Mouse (Mus musculus) liver, embryonic 14.5 days (tissue): ENCODE results near the gene Gm17428. TPM values are rescaled to one million over a fixed set of nuclear protein-coding genes. Genes with fewer than 3 reads are reported as not detected.

Source experiments
- ATAC-seq: fragments of 200-750 bp; cut with Nextera tagmentation; 2 replicates; pipeline ENCODE4 v1.8.0; 2017; ENCODE audit warnings: moderate number of reproducible peaks, mild to moderate bottlenecking, moderate library complexity; ENCODE audit not compliant: insufficient read depth
- DNase-seq, 3 experiments: peaks; one replicate each; pipeline ENCODE4 v3.0.0-alpha.2; 2012 to 2013; ENCODE audit warnings: low read depth in 3 of 3, low spot score in 3 of 3
- H3K27ac ChIP-seq: fragments of 300-500 bp; sonication (generic); 2 replicates; pipeline ENCODE4 v1.5.1; 2014; ENCODE audit warnings: moderate library complexity, mild to moderate bottlenecking, control low read depth, inconsistent platforms
- H3K27me3 ChIP-seq: fragments of 300-500 bp; sonication (generic); 2 replicates; pipeline ENCODE4 v1.6.1; 2014; ENCODE audit warnings: mild to moderate bottlenecking, low read length, moderate library complexity; ENCODE audit not compliant: control insufficient read depth, insufficient read depth
- H3K36me3 ChIP-seq: fragments of 300-500 bp; sonication (generic); replicated peaks from 2 replicates; pipeline ENCODE4 v1.6.1; 2014; ENCODE audit warnings: low read depth; ENCODE audit not compliant: control insufficient read depth, insufficient read depth
- H3K4me1 ChIP-seq, 2 experiments: fragments of 200-500 bp in 1 of 2; fragments of 300-500 bp in 1 of 2; sonication (generic) in 1 of 2; replicated peaks; 2 replicates each; pipeline ENCODE4 v1.6.1; 2012 to 2014; ENCODE audit warnings: antibody characterized with exemption in 1 of 2, inconsistent platforms in 1 of 2, low read length in 1 of 2; ENCODE audit not compliant: control insufficient read depth in 2 of 2, insufficient read depth in 2 of 2
- H3K4me2 ChIP-seq: fragments of 300-500 bp; sonication (generic); 2 replicates; pipeline ENCODE4 v1.6.1; 2014; ENCODE audit warnings: low read depth, mild to moderate bottlenecking, control low read depth, moderate library complexity
- H3K4me3 ChIP-seq, 2 experiments: fragments of 200-500 bp in 1 of 2; fragments of 300-500 bp in 1 of 2; sonication (generic) in 1 of 2; 2 replicates each; pipeline ENCODE4 v1.5.1; 2012 to 2014; ENCODE audit warnings: low read depth in 2 of 2, low read length in 2 of 2, mild to moderate bottlenecking in 2 of 2, control low read depth in 1 of 2, inconsistent platforms in 1 of 2, moderate library complexity in 1 of 2; ENCODE audit not compliant: insufficient read depth in 1 of 2
- H3K9ac ChIP-seq: fragments of 300-500 bp; sonication (generic); replicated peaks from 2 replicates; pipeline ENCODE4 v1.6.1; 2014; ENCODE audit warnings: mild to moderate bottlenecking, control low read depth, moderate library complexity
- H3K9me3 ChIP-seq: fragments of 300-500 bp; sonication (generic); 2 replicates; pipeline ENCODE4 v1.6.1; 2016; ENCODE audit warnings: low read length, mixed read lengths; ENCODE audit not compliant: control insufficient read depth
- CTCF ChIP-seq: IDR thresholded peaks from 2 replicates; pipeline ENCODE4 v1.5.1; 2016; ENCODE audit warnings: antibody characterized with exemption, low read depth, control low read depth
- EP300 ChIP-seq: IDR thresholded peaks from 2 replicates; pipeline ENCODE4 v1.6.1; 2016; ENCODE audit warnings: antibody characterized with exemption, low read depth
- WGBS: fragments of 180-500 bp; shearing (Covaris S2); extraction: QIAGEN DNeasy Blood & Tissue Kit; methylation state at CpG from one replicate; pipeline ENCODE4 v1.1.7; 2014; ENCODE audit not compliant: insufficient replicate concordance; 5-methylcytosine and 5-hydroxymethylcytosine counted together
- polyA plus RNA-seq, 2 experiments: library from polyadenylated mRNA; depleted of rRNA in 1 of 2; stranded (reverse) in 1 of 2; unstranded in 1 of 2; fragments of >200 nt; fragmentation: Nextera tagmentation in 1 of 2; extraction: Ambion mirVana in 1 of 2; gene quantifications; 2 replicates each; pipeline versions ENCODE4 v1.2.1 to v1.2.3; 2012 to 2014

Gm17428 gene
- polyA plus RNA-seq, 2 experiments, result not detected

GRCm38 (mm10) chr14:54988882-54989281 is 12.1 kb downstream of the Gm17428 start:
- Histone ChIP-seq H3K27ac (no peak overlapping the region), H3K4me3 (no peak overlapping the region), H3K27me3 (no peaks in the 10 kb centered on the region; the same call in 1 of the 2 replicates), H3K4me1 (no peaks in the 10 kb centered on the region), H3K9ac (no peak overlapping the region), H3K36me3 (no peaks in the 10 kb centered on the region), H3K9me3 (no peaks in the 10 kb centered on the region), H3K4me2 (no peak overlapping the region)
- TF ChIP-seq EP300 (no peak), CTCF (no peak)
- ATAC-seq (no peak), DNase-seq (no peak)
- WGBS, result 69% methylated on average over 13 of the region's 13 CpGs

DNA sequence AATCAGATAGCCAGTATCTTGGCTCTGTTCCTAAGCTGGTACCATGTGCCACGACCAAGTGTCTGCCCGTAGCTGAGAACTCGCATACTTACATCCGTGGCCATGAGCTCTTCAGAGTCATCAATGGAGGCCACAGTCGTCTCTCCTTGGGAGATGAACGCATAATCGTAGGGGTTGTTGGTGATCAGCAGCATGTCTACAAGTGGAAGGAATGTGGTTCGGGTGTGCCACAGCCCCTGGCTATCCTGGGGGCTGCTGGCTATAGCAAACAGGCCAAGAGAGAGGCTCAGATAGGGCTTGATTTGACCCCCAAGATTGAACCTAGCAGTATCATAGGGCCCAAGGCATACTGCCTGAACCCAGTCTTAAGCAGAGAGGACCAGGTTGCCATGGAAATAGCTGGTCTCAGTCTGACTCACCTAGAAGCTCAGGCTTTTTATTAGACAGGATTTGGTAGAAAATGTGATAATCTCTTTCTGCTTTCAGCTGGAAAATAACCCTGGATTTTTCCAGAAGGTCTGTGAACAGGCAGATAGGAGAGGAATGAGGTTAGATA is 13.2 kb downstream of the Gm17428 start:
- Histone ChIP-seq H3K36me3 (no peaks in the 10 kb centered on the region), H3K27me3 (no peaks in the 10 kb centered on the region; the same call in 1 of the 2 replicates), H3K4me2 (no peak overlapping the region), H3K27ac (no peak overlapping the region), H3K4me1 (no peaks in the 10 kb centered on the region), H3K9ac (no peak overlapping the region), H3K9me3 (no peaks in the 10 kb centered on the region), H3K4me3 (no peak overlapping the region)
- ATAC-seq, result no peak
- no peak for DNase-seq
- WGBS, result 67% methylated on average over 8 of the region's 8 CpGs
- TF ChIP-seq CTCF (no peak), EP300 (no peak)

DNA sequence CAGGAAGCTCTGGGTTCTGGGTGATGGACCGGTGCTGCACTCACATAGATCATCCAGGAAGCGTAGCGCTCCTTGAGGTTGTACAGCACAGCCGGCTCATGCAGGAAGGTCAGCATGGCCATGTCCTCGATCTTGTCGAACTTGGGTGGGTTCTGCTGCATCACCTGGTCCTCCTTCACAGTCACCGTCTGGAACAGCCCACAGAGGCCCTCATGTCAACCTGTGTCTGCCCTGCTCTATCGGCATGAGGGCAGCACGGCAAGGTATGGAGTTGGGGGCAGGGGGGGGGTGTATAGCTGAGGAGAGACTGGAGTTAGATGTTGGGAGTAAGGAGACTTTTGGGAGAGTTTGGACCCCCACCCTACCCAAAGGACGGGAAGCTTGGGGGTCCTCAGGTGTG is 15.5 kb downstream of the Gm17428 start:
- H3K27ac ChIP-seq, result no peak overlapping the region
- H3K9ac ChIP-seq, result no peak overlapping the region
- WGBS, result 74% methylated on average over 10 of the region's 10 CpGs
- TF ChIP-seq EP300 (no peak), CTCF (no peak)
- no peaks in the 10 kb centered on the region for H3K36me3 ChIP-seq
- H3K4me3 ChIP-seq, result no peak overlapping the region
- H3K9me3 ChIP-seq, result no peaks in the 10 kb centered on the region
- H3K27me3 ChIP-seq, result no peaks in the 10 kb centered on the region; the same call in 1 of the 2 replicates
- H3K4me2 ChIP-seq, result no peak overlapping the region
- ATAC-seq (no peak), DNase-seq (no peak)
- no peaks in the 10 kb centered on the region for H3K4me1 ChIP-seq

DNA sequence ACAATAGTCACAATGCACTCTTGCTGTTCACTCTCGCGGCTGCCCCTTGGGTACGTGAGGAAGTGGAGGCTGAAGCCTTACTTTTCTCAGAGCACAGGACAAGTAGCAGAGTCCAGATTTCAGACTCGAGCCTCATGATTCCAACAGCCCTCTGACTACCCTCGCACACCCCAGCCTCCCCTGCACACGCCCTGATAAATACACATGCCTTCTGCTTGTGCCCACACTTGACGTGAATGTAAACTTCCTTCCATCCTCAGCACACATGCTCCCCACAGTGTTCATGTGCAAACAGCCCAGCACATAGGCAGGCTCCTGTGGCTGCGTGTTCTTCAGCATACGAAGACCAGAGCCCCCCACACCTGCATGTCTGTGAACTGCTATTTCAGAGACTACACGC is 16.9 kb downstream of the Gm17428 start:
- Histone ChIP-seq H3K27ac (no peak overlapping the region), H3K4me2 (no peak overlapping the region), H3K4me1 (no peaks in the 10 kb centered on the region), H3K4me3 (no peak overlapping the region), H3K9me3 (no peaks in the 10 kb centered on the region), H3K36me3 (no peaks in the 10 kb centered on the region), H3K9ac (no peak overlapping the region), H3K27me3 (no peaks in the 10 kb centered on the region; the same call in 1 of the 2 replicates)
- TF ChIP-seq EP300 (no peak), CTCF (no peak)
- no peak for ATAC-seq
- WGBS, result 36% methylated on average over 10 of the region's 10 CpGs
- no peak for DNase-seq

- H3K36me3 ChIP-seq, result no peaks in the 10 kb centered on the region
- no peak for ATAC-seq
- WGBS, result 42% methylated on average over 11 of the region's 11 CpGs
These were observed 17.6 kb downstream of the Gm17428 start, which contains the start of gene Myh7 for GRCm38 (mm10) chr14:54994136-54994868. Myh7 (minus strand) TSS chr14:54994626.

More at GRCm38 (mm10) chr14:54994136-54994868, 17.6 kb downstream of the Gm17428 start, which contains the start of gene Myh7:
- Histone ChIP-seq H3K4me3 (no peak within 1 kb of the TSS), H3K9me3 (no peaks in the 10 kb centered on the region), H3K27me3 (no peaks in the 10 kb centered on the region; the same call in 1 of the 2 replicates), H3K4me2 (no peak within 1 kb of the TSS), H3K27ac (no peak within 1 kb of the TSS), H3K4me1 (no peaks in the 10 kb centered on the region), H3K9ac (no peak within 1 kb of the TSS)
- TF ChIP-seq EP300 (no peak), CTCF (no peak)
- no peak for DNase-seq
